Mouse (Mus musculus): ENCODE data around the gene Ackr1.
A peak's percentile ranks its signal among the peaks of the same experiment; 100 is the strongest.
"Not testable (repeated sequence)": the region's sequence is repeated elsewhere in the genome, so short reads cannot be mapped to it uniquely, and the experiment has no call there.

Gene Ackr1

GRCm38 (mm10) chr1:173348527-173348926, 15.0 kb upstream of the Ackr1 start:
- DNase-seq: no peak

GRCm38 (mm10) chr1:173345112-173345511, 11.6 kb upstream of the Ackr1 start:
- no peak for DNase-seq

GRCm38 (mm10) chr1:173343934-173344333, 10.4 kb upstream of the Ackr1 start:
- DNase-seq: no peak

GRCm38 (mm10) chr1:173342425-173342824, 8.9 kb upstream of the Ackr1 start:
- DNase-seq: peak in 1 of 2 experiments; percentile 5

- peak; percentile 77 to 86 for DNase-seq
These were observed 6.0 kb upstream of the Ackr1 start for GRCm38 (mm10) chr1:173339543-173339942.

- peak in 1 of 2 experiments; percentile 4 for DNase-seq
These were observed 3.5 kb upstream of the Ackr1 start for GRCm38 (mm10) chr1:173337008-173337407.

GRCm38 (mm10) chr1:173335903-173336302, 2.4 kb upstream of the Ackr1 start:
- DNase-seq: peak in 1 of 2 experiments; percentile 14

GRCm38 (mm10) chr1:173332418-173332817, 1.1 kb downstream of the Ackr1 start:
- peak in 1 of 2 experiments; percentile 25 for DNase-seq

- no peak for DNase-seq
These were observed 3.8 kb downstream of the Ackr1 start for GRCm38 (mm10) chr1:173329743-173330142.

- DNase-seq: no peak
These were observed 4.4 kb downstream of the Ackr1 start for GRCm38 (mm10) chr1:173329185-173329584.

GRCm38 (mm10) chr1:173328446-173328845, 5.1 kb downstream of the Ackr1 start:
- DNase-seq: no peak

GRCm38 (mm10) chr1:173326552-173326951, 7.0 kb downstream of the Ackr1 start:
- DNase-seq: no peak

GRCm38 (mm10) chr1:173325395-173325794, 8.2 kb downstream of the Ackr1 start:
- DNase-seq: no peak

GRCm38 (mm10) chr1:173324961-173325360, 8.6 kb downstream of the Ackr1 start:
- DNase-seq: no peak

GRCm38 (mm10) chr1:173323839-173324585, 9.5 kb downstream of the Ackr1 start:
- DNase-seq: peak; percentile 62 to 72

- DNase-seq: no peak
These were observed 11.3 kb downstream of the Ackr1 start for GRCm38 (mm10) chr1:173322249-173322627.

GRCm38 (mm10) chr1:173321593-173322248, 11.8 kb downstream of the Ackr1 start:
- no peak for DNase-seq

GRCm38 (mm10) chr1:173317925-173318477, 15.5 kb downstream of the Ackr1 start:
- no peak for DNase-seq

- DNase-seq: no peak
These were observed 17.8 kb downstream of the Ackr1 start for GRCm38 (mm10) chr1:173315725-173316124.

- DNase-seq: not testable (repeated sequence)
These were observed 20.0 kb downstream of the Ackr1 start for GRCm38 (mm10) chr1:173313535-173314050.

- DNase-seq: not testable (repeated sequence)
These were observed 30.8 kb downstream of the Ackr1 start for GRCm38 (mm10) chr1:173302795-173303194.
